Mouse (Mus musculus) spleen, adult 2 months (tissue): ENCODE measurements around the gene Dars2.

Experiments used
- CTCF ChIP-seq: fragments of 200-500 bp; IDR thresholded peaks from 2 replicates; pipeline ENCODE4 v1.5.1; 2011; ENCODE audit warnings: mild to moderate bottlenecking, inconsistent platforms; ENCODE audit not compliant: insufficient read depth, insufficient read length, insufficient replicate concordance; ENCODE audit errors: extremely low read depth
- POLR2A ChIP-seq: fragments of 200-500 bp; IDR thresholded peaks from 2 replicates; pipeline ENCODE4 v1.6.1; 2011; ENCODE audit warnings: low read depth, low read length, inconsistent platforms

DNA sequence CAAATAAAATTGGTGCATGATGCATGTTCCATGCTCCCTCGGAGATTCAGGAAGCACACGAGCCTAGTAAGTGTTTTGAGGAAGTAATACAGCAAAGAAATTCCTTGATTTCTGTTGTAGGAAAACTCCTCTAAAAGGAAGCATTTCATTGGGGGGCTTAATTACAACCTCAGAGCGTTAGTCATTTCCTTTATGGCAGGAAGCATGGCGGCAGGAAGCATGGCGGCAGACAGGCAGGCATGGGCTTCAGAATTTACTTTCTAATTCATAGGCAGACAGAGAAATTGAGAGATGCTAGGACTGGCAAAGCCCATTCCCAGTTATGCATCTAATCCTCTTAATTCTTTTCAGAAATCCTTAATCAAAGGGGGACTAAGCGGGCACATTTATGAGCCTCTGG is 76.6 kb downstream of the Dars2 start:
- TF ChIP-seq CTCF (no peak), POLR2A (no peak)
